Mouse (Mus musculus) T-helper 17 cell (primary cell): ENCODE measurements around the gene Alkbh2.

Source experiments
- in situ Hi-C, 2 experiments: fragments of 300-600 bp; cut with MboI, MseI; formaldehyde crosslinking; loops; 1 replicate in 1 of 2; 2 replicates in 1 of 2; pipeline ENCODE4 v1.15.1; 2025; ENCODE audit warnings: high pct_unique_total_duplicates in 2 of 2

The Alkbh2 gene

GRCm38 (mm10) chr5:114127374-114128349 is at the start of gene Alkbh2:
Gene Alkbh2 (minus strand): TSS chr5:114128218.
- in situ Hi-C loops: no loop called here

DNA sequence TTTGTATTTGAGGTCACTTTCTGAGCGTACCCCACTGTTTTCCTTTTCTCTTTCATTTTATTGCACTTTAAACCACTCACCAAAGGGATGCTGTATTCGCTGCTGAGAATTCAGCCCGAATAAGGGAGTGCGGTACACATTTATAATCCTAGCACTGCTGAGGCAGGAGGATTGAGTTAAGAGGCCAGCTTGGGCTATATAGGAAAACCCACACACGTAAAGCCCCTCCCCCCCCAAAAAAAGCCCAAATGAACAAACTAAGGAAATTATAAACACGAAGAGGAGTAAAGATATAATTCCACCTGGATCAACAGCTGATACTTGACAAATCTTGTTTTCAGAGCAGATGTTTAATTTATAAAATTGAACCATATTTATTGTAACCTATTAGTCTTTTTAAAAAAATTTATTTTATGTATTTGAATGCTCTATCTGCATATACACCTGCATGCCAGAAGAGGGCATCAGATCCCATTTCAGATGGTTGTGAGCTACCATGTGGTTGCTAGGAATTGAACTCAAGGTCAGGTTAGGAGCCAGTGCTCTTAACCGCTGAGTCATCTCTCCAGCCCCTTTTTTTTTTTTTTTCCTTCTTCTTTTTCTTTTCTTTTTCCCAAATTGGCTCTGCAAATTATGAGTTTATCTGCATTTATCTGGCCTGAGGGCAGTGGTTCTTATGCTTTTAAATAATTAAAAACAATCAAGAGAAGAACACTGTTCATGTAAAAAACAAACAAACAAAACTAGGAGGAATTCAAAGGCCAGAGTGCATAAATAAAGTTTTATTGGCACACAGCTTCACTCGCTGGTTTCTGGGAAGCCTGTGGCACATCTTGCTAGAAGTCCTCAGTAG is 48.8 kb upstream of the Alkbh2 start:
- in situ Hi-C loops: loop anchor here in 1 of 2 experiments (10.0 kb wide), 1 partner anchor 1072 kb away; no protein-coding TSS in a partner anchor

- in situ Hi-C loops: loop anchor here in 1 of 2 experiments (10.0 kb wide), 1 partner anchor 1071 kb away; no protein-coding TSS in a partner anchor
These were observed 47.7 kb upstream of the Alkbh2 start for GRCm38 (mm10) chr5:114175596-114176171.

- in situ Hi-C loops: loop anchor here in 1 of 2 experiments (10.0 kb wide), 1 partner anchor 1070 kb away; no protein-coding TSS in a partner anchor
These were observed 46.6 kb upstream of the Alkbh2 start for GRCm38 (mm10) chr5:114174639-114175038.

DNA sequence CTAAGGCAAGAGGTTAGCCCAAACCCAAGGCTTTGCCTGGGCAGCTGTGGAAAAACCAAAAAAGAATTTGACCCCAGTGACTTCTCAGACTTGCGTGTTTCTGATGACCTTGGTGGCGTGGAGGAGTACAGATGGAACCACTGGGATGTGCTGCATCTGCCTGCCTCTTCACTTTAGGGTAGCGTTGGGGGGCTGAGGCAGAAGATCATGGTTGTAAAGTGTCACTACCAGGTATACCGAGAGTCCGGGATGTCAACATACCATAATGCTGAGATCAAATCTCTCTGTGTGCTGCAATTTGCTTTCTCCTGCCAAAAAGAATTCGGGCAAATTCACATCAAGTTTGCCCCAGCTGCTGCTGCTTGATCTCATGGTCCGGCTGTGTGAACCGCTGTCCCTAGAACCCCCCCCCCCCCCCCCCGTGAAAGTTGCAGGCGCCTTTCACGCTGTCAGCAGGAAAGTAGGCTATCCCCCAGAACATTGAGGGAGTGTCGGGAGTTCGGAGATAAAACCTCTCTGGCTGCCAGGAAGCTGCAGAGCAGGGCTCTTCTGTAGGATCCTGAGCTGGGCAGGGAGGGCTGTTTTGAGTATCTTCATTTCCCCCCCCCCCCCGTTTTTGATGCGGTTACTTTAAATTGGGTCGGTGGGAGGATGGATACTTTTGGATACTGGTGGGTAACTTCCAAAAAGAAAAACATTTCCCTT is 46.0 kb upstream of the Alkbh2 start:
- in situ Hi-C loops: loop anchor here in 1 of 2 experiments (10.0 kb wide), 1 partner anchor 1069 kb away; no protein-coding TSS in a partner anchor

- in situ Hi-C loops: loop anchor here in 1 of 2 experiments (10.0 kb wide), 1 partner anchor 1069 kb away; no protein-coding TSS in a partner anchor
These were observed 45.4 kb upstream of the Alkbh2 start for GRCm38 (mm10) chr5:114173458-114173857.

- in situ Hi-C loops: loop anchor here in 1 of 2 experiments (10.0 kb wide), 1 partner anchor 1068 kb away; no protein-coding TSS in a partner anchor
These were observed 44.9 kb upstream of the Alkbh2 start for GRCm38 (mm10) chr5:114172936-114173335.

- in situ Hi-C loops: loop anchor here in 1 of 2 experiments (10.0 kb wide), 1 partner anchor 1066 kb away; no protein-coding TSS in a partner anchor
These were observed 42.3 kb upstream of the Alkbh2 start for GRCm38 (mm10) chr5:114170345-114170744.

DNA sequence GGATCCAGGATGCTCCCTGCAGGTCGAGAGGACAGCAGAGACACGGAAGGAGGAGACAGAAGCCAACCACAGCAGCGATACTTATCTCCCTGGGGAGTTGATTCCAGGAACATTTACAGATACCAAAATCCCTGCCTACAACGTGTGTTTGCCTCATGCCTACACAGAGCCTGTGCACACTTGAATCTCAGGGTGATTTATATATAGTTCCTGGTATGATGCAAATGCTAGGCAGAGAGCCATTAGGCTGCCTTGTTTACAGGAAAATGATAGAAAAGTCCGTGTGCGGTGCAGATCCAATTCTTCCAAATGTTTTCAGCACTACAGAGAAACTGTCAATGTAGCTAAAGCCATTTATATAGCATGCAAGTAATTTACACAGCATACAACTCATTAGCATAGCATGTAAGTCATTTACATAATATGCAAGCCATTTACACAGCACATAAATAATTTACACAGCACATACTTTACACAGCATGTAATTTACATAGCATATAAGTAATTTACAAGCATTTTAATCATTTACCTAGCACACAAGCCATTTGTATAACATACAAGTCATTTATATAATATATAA is 35.2 kb upstream of the Alkbh2 start:
- in situ Hi-C loops: no loop called here

DNA sequence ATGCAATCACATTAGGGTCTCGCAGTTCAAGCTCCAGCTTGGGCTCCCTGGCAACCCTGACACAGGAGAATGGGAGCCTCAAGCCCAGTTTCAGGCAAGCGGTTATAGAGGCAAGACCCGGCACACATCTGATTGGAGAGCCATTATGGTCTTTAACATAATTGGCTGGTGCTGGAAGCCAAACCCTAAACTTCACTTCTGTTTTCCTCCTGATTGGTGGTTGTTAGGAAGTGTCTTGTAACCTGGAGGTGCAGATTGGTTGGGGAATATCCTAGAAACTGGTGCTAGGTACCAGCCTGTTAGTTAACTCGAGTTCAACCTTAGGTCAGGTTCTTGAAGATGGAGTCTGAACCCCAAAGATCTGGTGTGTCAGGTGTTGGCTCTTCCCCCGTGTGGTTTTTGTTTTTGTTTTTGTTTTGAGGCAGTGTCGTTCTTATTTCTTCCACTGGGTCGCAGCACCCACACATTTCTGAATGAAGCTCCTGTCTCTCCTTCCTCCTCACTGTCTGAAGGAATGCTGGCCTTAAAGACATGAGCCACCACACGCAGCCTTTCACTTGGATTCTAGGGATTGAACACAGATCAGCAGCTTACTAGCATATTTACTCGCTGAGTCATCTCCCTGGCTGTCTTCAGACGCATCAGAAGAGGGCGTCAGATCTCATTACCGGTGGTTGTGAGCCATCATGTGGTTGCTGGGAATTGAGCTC is 34.2 kb upstream of the Alkbh2 start:
- in situ Hi-C loops: no loop called here

DNA sequence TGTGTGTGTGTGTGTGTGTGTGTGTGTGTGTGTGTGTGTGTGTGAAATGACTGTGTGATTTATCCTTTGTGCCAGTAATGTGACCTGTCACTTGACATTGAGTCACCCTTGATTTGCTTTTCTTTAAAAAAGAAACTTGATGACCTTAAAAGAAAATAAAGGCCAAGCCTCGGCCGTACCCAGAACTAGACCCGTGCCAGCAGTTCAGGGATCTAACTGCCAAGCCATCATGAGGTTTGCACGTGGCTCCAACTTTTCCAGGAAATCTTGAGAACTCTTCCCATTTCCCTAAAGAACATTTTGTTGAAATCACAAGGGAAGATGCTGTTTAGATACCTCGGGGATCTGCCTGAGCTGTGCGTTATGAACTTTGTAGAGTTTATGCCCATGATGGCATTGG is 33.4 kb upstream of the Alkbh2 start:
- in situ Hi-C loops: no loop called here

GRCm38 (mm10) chr5:114157236-114157635 is 29.2 kb upstream of the Alkbh2 start:
- in situ Hi-C loops: loop anchor here in 1 of 2 experiments (10.0 kb wide), 1 partner anchor 1362 kb away; no protein-coding TSS in a partner anchor

- in situ Hi-C loops: loop anchor here in 1 of 2 experiments (10.0 kb wide), 1 partner anchor 1361 kb away; no protein-coding TSS in a partner anchor
These were observed 27.3 kb upstream of the Alkbh2 start for GRCm38 (mm10) chr5:114155168-114155933.

DNA sequence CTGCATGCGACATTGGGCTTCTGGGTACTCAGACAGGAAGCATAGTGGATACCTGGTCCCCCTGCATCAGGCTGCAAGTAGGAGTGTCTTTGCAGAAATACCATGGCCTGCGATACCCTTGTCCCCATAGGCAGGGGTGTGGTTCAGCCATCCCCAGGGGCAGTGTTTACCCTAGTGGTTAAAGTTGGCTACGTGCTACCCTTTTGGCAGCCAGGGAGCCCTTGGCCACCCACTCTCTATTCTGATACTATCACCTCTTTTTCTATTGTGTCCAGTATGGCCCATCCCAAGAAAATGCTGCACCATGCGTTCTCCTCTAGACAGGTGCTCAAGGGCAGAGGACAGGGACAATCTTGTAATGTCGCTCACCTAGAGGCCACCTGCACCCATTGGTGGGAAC is 26.7 kb upstream of the Alkbh2 start:
- in situ Hi-C loops: loop anchor here in 1 of 2 experiments (10.0 kb wide), 1 partner anchor 1360 kb away; no protein-coding TSS in a partner anchor

GRCm38 (mm10) chr5:114153490-114153889 is 25.5 kb upstream of the Alkbh2 start:
- in situ Hi-C loops: loop anchor here in 1 of 2 experiments (10.0 kb wide), 1 partner anchor 1359 kb away; no protein-coding TSS in a partner anchor

DNA sequence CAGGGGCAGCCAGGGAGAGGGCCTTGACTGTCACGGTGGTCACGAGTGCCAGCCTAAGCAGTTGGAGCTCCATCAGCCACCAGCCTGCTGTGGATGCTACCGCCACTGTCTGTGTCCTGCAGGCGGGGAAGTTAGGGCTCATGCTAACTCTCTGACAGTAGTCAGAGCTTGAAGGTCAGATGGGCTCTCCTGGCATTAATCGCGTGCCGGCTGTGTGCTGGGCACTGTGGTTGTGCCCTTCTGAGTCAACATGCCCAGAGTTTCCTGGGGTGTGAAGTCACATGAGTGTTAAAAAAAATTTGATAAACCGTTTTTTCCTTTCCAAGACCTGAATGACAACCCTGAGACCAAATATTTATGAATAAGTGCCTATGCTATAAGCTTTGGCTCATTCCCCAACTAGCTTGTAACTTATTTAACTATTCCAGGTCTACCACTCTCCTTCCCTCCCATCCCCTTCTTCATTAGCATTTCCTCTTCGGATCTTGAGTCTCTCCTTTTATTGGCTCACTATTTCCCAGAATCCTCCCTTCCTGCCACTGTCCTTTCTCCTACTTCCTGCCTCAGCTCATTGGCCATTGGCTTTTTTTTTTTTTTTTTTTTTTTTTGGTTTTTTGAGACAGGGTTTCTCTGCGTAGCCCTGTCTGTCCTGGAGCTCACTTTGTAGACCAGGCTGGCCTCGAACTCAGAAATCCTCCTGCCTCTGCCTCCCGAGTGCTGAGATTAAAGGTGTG is 24.5 kb upstream of the Alkbh2 start:
- in situ Hi-C loops: loop anchor here in 1 of 2 experiments (10.0 kb wide), 1 partner anchor 1358 kb away; no protein-coding TSS in a partner anchor
